Mouse (Mus musculus) lung, adult 2 months (tissue): ENCODE measurements at regions not wholly inside any gene's neighbourhood (a gene's known extent, or its start where the extent isn't known, plus 50 kb on each side); places are given as distances from the start of the nearest gene placed in this dataset.

Source experiments
- CTCF ChIP-seq: fragments of 200-500 bp; IDR thresholded peaks from 2 replicates; pipeline ENCODE4 v1.5.1; 2011; ENCODE audit warnings: mild to moderate bottlenecking, low read length, control low read depth; ENCODE audit not compliant: insufficient read depth
- POLR2A ChIP-seq: fragments of 200-500 bp; IDR thresholded peaks from 2 replicates; pipeline ENCODE4 v1.6.1; 2011; ENCODE audit warnings: low read depth, mild to moderate bottlenecking, control low read depth, low read length, borderline replicate concordance; ENCODE audit errors: extremely low read depth

- no peak for TF ChIP-seq CTCF
- TF ChIP-seq POLR2A = no peak
Measured at GRCm38 (mm10) chr4:30922944-30923343, 1041.0 kb upstream of the Map3k7 start.
